Mouse (Mus musculus): Measurements from ENCODE around the gene Setd1a. TPM values are rescaled to one million over a fixed set of nuclear protein-coding genes. Genes with fewer than 3 reads are reported as not detected.

Setd1a gene
- total and polyA plus RNA-seq, 2 experiments from 2014 or later, result 7.5 to 7.6 TPM

DNA sequence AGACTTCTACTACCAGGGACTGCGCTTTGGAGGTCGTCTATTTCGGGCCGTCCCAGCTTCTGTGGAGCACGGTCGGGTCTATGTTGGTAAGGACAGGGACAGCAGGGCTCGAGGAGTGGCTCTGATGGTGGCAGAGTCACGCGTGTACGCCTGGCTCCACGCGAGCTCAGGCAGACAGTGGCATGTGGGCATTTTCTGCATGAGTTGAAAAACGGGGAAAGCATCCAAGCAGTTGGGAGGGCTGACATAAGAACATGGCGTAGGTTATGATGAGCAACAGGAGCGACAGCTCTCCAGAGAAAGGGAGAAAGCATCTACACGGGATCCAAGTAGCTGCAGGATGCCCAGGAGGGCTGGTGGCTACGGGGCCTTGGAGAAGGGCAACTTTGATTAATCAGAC, 25.8 kb downstream of the Setd1a start:
- H3K4me3 ChIP-seq (ENCODE audit: low read depth, low read length), result no peak overlapping the region
- DNase-seq (ENCODE audit: low spot score), result no peak
- peaks cover 24% of the 10 kb centered on the region for H3K36me3 ChIP-seq (replicated peaks; ENCODE audit: control insufficient read depth, insufficient read depth, low read length)
- no peaks in the 10 kb centered on the region for H3K9me3 ChIP-seq (replicated peaks; ENCODE audit: control insufficient read depth, low read length)
- no peak for TF ChIP-seq CTCF (IDR thresholded peaks at IDR 0.05; ENCODE audit: low read depth)
- TF ChIP-seq EP300 (IDR thresholded peaks at IDR 0.05; ENCODE audit: low read depth), result no peak
- H3K27ac ChIP-seq (ENCODE audit: low read depth), result no peak overlapping the region
- WGBS, result 86% methylated on average over 17 of the region's 17 CpGs
- peaks cover 8% of the 10 kb centered on the region for H3K4me1 ChIP-seq (ENCODE audit: control insufficient read depth, insufficient read depth)
- H3K4me2 ChIP-seq (ENCODE audit: low read depth, low read length), result no peak overlapping the region
- H3K27me3 ChIP-seq (ENCODE audit: control insufficient read depth, insufficient read depth, low read length), result no peaks in the 10 kb centered on the region
- no peak for ATAC-seq (ENCODE audit: insufficient read depth, low read depth)
- H3K9ac ChIP-seq (replicated peaks; ENCODE audit: low read depth, low read length), result no peak overlapping the region

DNA sequence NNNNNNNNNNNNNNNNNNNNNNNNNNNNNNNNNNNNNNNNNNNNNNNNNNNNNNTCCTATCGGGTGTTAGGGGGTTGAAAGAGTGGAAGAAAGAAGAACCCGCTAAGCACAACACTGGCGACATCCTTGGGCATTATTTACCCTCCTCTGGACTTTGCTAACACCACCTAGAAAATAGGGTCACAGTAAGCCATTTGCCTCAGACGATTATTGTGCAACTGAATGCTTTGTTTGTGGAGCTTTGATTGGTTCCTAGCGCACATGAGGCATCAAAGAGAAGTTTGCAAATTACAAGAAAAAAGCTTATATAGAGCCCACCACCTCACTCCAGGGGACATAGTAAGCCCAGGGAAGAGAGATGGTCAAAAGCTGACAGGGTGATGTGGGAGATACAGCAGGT, 32.4 kb downstream of the Setd1a start:
- no peaks in the 10 kb centered on the region for H3K27me3 ChIP-seq (ENCODE audit: control insufficient read depth, insufficient read depth, low read length)
- no peak for DNase-seq (ENCODE audit: low spot score)
- no peak overlapping the region for H3K27ac ChIP-seq (ENCODE audit: low read depth)
- H3K36me3 ChIP-seq (replicated peaks; ENCODE audit: control insufficient read depth, insufficient read depth, low read length), result no peaks in the 10 kb centered on the region
- H3K4me1 ChIP-seq (ENCODE audit: control insufficient read depth, insufficient read depth), result no peaks in the 10 kb centered on the region
- no peak overlapping the region for H3K9ac ChIP-seq (replicated peaks; ENCODE audit: low read depth, low read length)
- no peak overlapping the region for H3K4me2 ChIP-seq (ENCODE audit: low read depth, low read length)
- H3K4me3 ChIP-seq (ENCODE audit: low read depth, low read length), result no peak overlapping the region
- no peak for ATAC-seq (ENCODE audit: insufficient read depth, low read depth)
- TF ChIP-seq EP300 (IDR thresholded peaks at IDR 0.05; ENCODE audit: low read depth), result no peak
- TF ChIP-seq CTCF (IDR thresholded peaks at IDR 0.05; ENCODE audit: low read depth), result no peak
- H3K9me3 ChIP-seq (replicated peaks; ENCODE audit: control insufficient read depth, low read length), result no peaks in the 10 kb centered on the region
- 67% methylated on average over 5 of the region's 5 CpGs for WGBS

DNA sequence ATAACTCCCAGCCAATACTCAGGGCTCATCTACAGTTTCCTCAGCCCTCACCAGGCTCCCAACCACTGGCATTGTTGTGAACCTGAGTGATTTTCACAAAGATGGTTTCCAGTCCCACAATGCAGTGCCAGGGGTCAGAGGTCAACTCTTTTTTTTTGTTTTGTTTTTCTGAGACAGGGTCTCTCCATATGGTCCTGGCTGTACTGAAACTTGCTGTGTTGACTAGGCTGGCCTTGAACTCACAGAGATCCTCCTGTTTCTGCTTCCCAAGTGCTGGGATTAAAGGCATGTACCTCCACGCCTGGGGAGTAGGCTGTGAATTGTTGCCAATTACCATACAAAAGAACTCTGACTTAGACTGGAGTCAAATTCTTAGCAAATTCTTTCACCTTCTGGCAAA, 33.4 kb downstream of the Setd1a start:
- TF ChIP-seq CTCF (IDR thresholded peaks at IDR 0.05; ENCODE audit: low read depth) (no peak), EP300 (IDR thresholded peaks at IDR 0.05; ENCODE audit: low read depth) (no peak)
- 85% methylated on average over 1 of the region's 1 CpGs for WGBS
- H3K9me3 ChIP-seq (replicated peaks; ENCODE audit: control insufficient read depth, low read length), result no peaks in the 10 kb centered on the region
- no peak overlapping the region for H3K4me3 ChIP-seq (ENCODE audit: low read depth, low read length)
- H3K4me1 ChIP-seq (ENCODE audit: control insufficient read depth, insufficient read depth), result no peaks in the 10 kb centered on the region
- H3K9ac ChIP-seq (replicated peaks; ENCODE audit: low read depth, low read length), result no peak overlapping the region
- no peak overlapping the region for H3K27ac ChIP-seq (ENCODE audit: low read depth)
- ATAC-seq (ENCODE audit: insufficient read depth, low read depth) (no peak), DNase-seq (ENCODE audit: low spot score) (no peak)
- no peak overlapping the region for H3K4me2 ChIP-seq (ENCODE audit: low read depth, low read length)
- no peaks in the 10 kb centered on the region for H3K36me3 ChIP-seq (replicated peaks; ENCODE audit: control insufficient read depth, insufficient read depth, low read length)
- no peaks in the 10 kb centered on the region for H3K27me3 ChIP-seq (ENCODE audit: control insufficient read depth, insufficient read depth, low read length)

DNA sequence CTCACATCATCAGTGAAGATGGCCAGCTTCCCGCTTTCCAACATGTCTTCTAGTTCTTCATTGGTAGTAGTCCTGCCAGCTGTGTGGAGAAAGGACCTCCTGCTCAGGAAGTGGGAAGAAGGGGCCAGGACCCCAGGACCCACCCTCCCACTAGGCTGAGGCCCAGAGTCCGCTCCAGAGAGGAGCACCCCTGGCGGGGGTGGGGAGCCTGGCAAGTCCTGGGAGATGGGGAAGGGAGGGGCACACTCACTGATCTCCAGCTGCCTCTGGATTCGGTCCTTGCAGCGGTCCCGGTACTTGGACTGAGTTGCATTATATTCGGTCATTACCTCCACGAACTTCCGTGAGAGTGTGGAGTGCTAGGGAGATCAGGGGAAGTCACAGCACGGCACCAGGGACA, 34.2 kb downstream of the Setd1a start:
- WGBS, result 64% methylated on average over 10 of the region's 10 CpGs
- ATAC-seq (ENCODE audit: insufficient read depth, low read depth) (no peak), DNase-seq (ENCODE audit: low spot score) (no peak)
- Histone ChIP-seq H3K9me3 (replicated peaks; ENCODE audit: control insufficient read depth, low read length) (no peaks in the 10 kb centered on the region), H3K9ac (replicated peaks; ENCODE audit: low read depth, low read length) (no peak overlapping the region), H3K4me3 (ENCODE audit: low read depth, low read length) (no peak overlapping the region), H3K4me2 (ENCODE audit: low read depth, low read length) (no peak overlapping the region), H3K4me1 (ENCODE audit: control insufficient read depth, insufficient read depth) (peaks cover 1% of the 10 kb centered on the region; the same call in 1 of the 2 replicates), H3K36me3 (replicated peaks; ENCODE audit: control insufficient read depth, insufficient read depth, low read length) (no peaks in the 10 kb centered on the region), H3K27ac (ENCODE audit: low read depth) (no peak overlapping the region), H3K27me3 (ENCODE audit: control insufficient read depth, insufficient read depth, low read length) (no peaks in the 10 kb centered on the region)
- TF ChIP-seq CTCF (IDR thresholded peaks at IDR 0.05; ENCODE audit: low read depth) (no peak), EP300 (IDR thresholded peaks at IDR 0.05; ENCODE audit: low read depth) (no peak)

GRCm38 (mm10) chr7:127811240-127811639, 34.8 kb downstream of the Setd1a start:
- TF ChIP-seq CTCF (IDR thresholded peaks at IDR 0.05; ENCODE audit: low read depth) (no peak), EP300 (IDR thresholded peaks at IDR 0.05; ENCODE audit: low read depth) (no peak)
- DNase-seq (ENCODE audit: low spot score) (no peak), ATAC-seq (ENCODE audit: insufficient read depth, low read depth) (no peak)
- Histone ChIP-seq H3K27me3 (ENCODE audit: control insufficient read depth, insufficient read depth, low read length) (no peaks in the 10 kb centered on the region), H3K36me3 (replicated peaks; ENCODE audit: control insufficient read depth, insufficient read depth, low read length) (no peaks in the 10 kb centered on the region), H3K4me3 (ENCODE audit: low read depth, low read length) (no peak overlapping the region), H3K9me3 (replicated peaks; ENCODE audit: control insufficient read depth, low read length) (no peaks in the 10 kb centered on the region), H3K27ac (ENCODE audit: low read depth) (no peak overlapping the region), H3K4me2 (ENCODE audit: low read depth, low read length) (no peak overlapping the region), H3K4me1 (ENCODE audit: control insufficient read depth, insufficient read depth) (peaks cover 7% of the 10 kb centered on the region; the same call in 1 of the 2 replicates), H3K9ac (replicated peaks; ENCODE audit: low read depth, low read length) (no peak overlapping the region)
- WGBS, result 75% methylated on average over 4 of the region's 4 CpGs

DNA sequence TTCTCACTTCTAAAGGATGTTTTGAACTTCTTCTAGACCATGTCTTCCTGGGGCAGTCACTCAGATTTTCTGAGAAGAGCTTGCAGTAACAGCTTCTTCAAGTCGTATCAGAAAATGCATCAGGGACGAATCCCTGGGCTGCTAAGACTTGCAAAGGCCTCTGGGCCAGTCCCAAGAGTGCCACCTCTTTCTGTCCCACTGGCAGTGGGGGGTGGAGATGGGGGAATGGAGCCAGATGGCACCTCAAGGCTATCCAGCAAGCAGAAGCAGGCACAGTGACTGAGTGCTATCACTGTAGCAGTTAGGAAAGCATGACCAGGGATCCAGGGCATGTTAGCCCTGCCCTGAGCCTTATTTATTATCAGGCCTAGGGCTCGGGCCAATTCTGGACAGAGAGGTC, 35.8 kb downstream of the Setd1a start:
- H3K4me3 ChIP-seq (ENCODE audit: low read depth, low read length), result no peak overlapping the region
- WGBS, result 82% methylated on average over 3 of the region's 3 CpGs
- H3K27ac ChIP-seq (ENCODE audit: low read depth), result no peak overlapping the region
- no peak for ATAC-seq (ENCODE audit: insufficient read depth, low read depth)
- H3K9ac ChIP-seq (replicated peaks; ENCODE audit: low read depth, low read length), result no peak overlapping the region
- H3K36me3 ChIP-seq (replicated peaks; ENCODE audit: control insufficient read depth, insufficient read depth, low read length), result no peaks in the 10 kb centered on the region
- TF ChIP-seq CTCF (IDR thresholded peaks at IDR 0.05; ENCODE audit: low read depth), result no peak
- no peak for TF ChIP-seq EP300 (IDR thresholded peaks at IDR 0.05; ENCODE audit: low read depth)
- no peaks in the 10 kb centered on the region for H3K9me3 ChIP-seq (replicated peaks; ENCODE audit: control insufficient read depth, low read length)
- no peaks in the 10 kb centered on the region for H3K27me3 ChIP-seq (ENCODE audit: control insufficient read depth, insufficient read depth, low read length)
- no peak overlapping the region for H3K4me2 ChIP-seq (ENCODE audit: low read depth, low read length)
- no peak for DNase-seq (ENCODE audit: low spot score)
- peaks cover 7% of the 10 kb centered on the region; the same call in 1 of the 2 replicates for H3K4me1 ChIP-seq (ENCODE audit: control insufficient read depth, insufficient read depth)

Measured in heart, postnatal 0 days (tissue).